Comparison of ENCODE assay signal across 8 mouse cellular contexts in the genomic region with DNA sequence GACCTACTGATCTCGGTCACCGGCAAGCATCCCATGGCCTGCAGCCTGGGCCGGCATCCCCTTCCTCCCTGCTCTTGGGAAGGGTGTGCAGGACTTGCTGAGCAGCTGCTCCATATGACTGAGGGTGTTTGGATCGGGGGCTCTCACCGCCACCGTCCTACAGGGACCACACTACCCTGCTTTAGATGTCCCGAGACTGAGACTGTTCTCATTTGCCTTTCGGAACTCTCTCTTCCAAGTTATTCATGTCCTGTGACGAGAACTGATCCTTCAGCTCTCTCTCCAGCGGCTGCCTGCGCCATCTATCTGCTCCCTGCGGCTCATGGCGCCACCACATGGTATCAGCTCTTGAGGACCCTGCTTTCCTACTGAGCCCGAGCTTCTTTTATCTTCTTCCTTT. TPM values are rescaled to one million over a fixed set of nuclear protein-coding genes. Genes with fewer than 3 reads are reported as not detected.
DNase-seq lines count a peak whose midpoint lies in the region; ATAC-seq and TF ChIP-seq lines count a peak whose summit lies in the region.

No protein-coding gene starts in this region.

- intact Hi-C loops in gastrocnemius, adult 2 months (cut with DNase I) = loop anchor here (2.0 to 5.0 kb wide), 4 partner anchors 75 to 760 kb away; a partner anchor contains a TSS

- H3K4me2 ChIP-seq in hindbrain, embryonic 14.5 days (replicated peaks) = peak overlapping the region; percentile 37
- H3K4me2 ChIP-seq in lung, embryonic 16.5 days (ENCODE audit: low read depth, low read length) = peak overlapping the region; percentile 46

- H3K36me3 ChIP-seq in hindbrain, embryonic 14.5 days (replicated peaks; ENCODE audit: control insufficient read depth, insufficient read depth) = no peaks in the 10 kb centered on the region
- no peaks in the 10 kb centered on the region for H3K36me3 ChIP-seq in lung, embryonic 16.5 days (ENCODE audit: control insufficient read depth, insufficient read depth, low read length)

- ATAC-seq in hindbrain, embryonic 14.5 days (ENCODE audit: low FRiP score) = no peak
- peak; percentile 89 for ATAC-seq in lung, embryonic 16.5 days (ENCODE audit: low read depth)
- ATAC-seq in inflammation-experienced regulatory T-cells, adult 6 months = no peak

- peaks cover 5% of the 10 kb centered on the region; the same call in 1 of the 2 replicates for H3K27me3 ChIP-seq in hindbrain, embryonic 14.5 days (ENCODE audit: control insufficient read depth, insufficient read depth, low read length)
- H3K27me3 ChIP-seq in lung, embryonic 16.5 days (ENCODE audit: control insufficient read depth, insufficient read depth, low read depth, low read length) = no peaks in the 10 kb centered on the region

- H3K4me3 ChIP-seq in gastrocnemius, adult 2 months = peak overlapping the region; percentile 66
- H3K4me3 ChIP-seq in hindbrain, embryonic 14.5 days (replicated peaks; ENCODE audit: low read length) = 0 out of 2 replicates have a peak overlapping the region, but pooled peaks have one; percentile 0
- peak overlapping the region; percentile 24; the same call in 1 of the 2 replicates for H3K4me3 ChIP-seq in lung, embryonic 16.5 days (ENCODE audit: low read length)

- TF ChIP-seq CTCF in gastrocnemius, adult 2 months (IDR thresholded peaks at IDR 0.05) = peak; percentile 88

- peak; percentile 44 to 52 for DNase-seq in adrenal gland, adult 18-20 months (ENCODE audit: low spot score in 2 of 2)
- DNase-seq in cerebellum, postnatal 36 days = peak; percentile 42 to 43
- peak; percentile 86 for DNase-seq in gastrocnemius, adult 2 months
- peak; percentile 71 for DNase-seq in hindbrain, embryonic 14.5 days (ENCODE audit: low spot score)
- DNase-seq in layer of hippocampus, postnatal 14 days (ENCODE audit: low spot score in 2 of 2) = peak; percentile 54 to 81
- peak; percentile 73 for DNase-seq in right cerebral cortex, postnatal 14 days

- H3K27ac ChIP-seq in gastrocnemius, adult 2 months = peak overlapping the region; percentile 76
- H3K27ac ChIP-seq in hindbrain, embryonic 14.5 days = no peak overlapping the region
- H3K27ac ChIP-seq in lung, embryonic 16.5 days (ENCODE audit: low read length) = no peak overlapping the region

- H3K4me1 ChIP-seq in hindbrain, embryonic 14.5 days (replicated peaks; ENCODE audit: control insufficient read depth, insufficient read depth, low read length) = peaks cover 5% of the 10 kb centered on the region; the same call in 1 of the 2 replicates
- H3K4me1 ChIP-seq in lung, embryonic 16.5 days (replicated peaks; ENCODE audit: control insufficient read depth, insufficient read depth, low read length) = 0 out of 2 replicates have a peak, but pooled peaks cover 2% of the 10 kb centered on the region

- H3K9me3 ChIP-seq in hindbrain, embryonic 14.5 days (ENCODE audit: control insufficient read depth, low read length) = no peaks in the 10 kb centered on the region
- no peaks in the 10 kb centered on the region for H3K9me3 ChIP-seq in lung, embryonic 16.5 days (ENCODE audit: control insufficient read depth, low read length)

- no peak overlapping the region for H3K9ac ChIP-seq in hindbrain, embryonic 14.5 days
- peak overlapping the region; percentile 56 for H3K9ac ChIP-seq in lung, embryonic 16.5 days (ENCODE audit: low read length)

- 16% methylated on average over 14 of the region's 14 CpGs for WGBS in hindbrain, embryonic 14.5 days
- WGBS in lung, embryonic 16.5 days = 10% methylated on average over 14 of the region's 14 CpGs

RNA-seq across cellular contexts. Expression of a gene that starts 33.0 kb away (rescaled TPM):
- total RNA-seq in adrenal gland, adult 18-20 months (2021) = 10 to 100 TPM in 1 of 2 experiments, 1 to 10 TPM in 1; 7.3 to 13.7 TPM
- 10 to 100 TPM; 34.3 to 42.6 TPM for total RNA-seq in gastrocnemius, adult 2 months (2021)
- polyA plus RNA-seq in hindbrain, embryonic 14.5 days (2014; fragmentation: Nextera tagmentation; extraction: Ambion mirVana) = 73.7 and 76.7 TPM in 2 replicates
- total RNA-seq in layer of hippocampus, postnatal 14 days (2021) = 10 to 100 TPM; 49.3 to 58.6 TPM
- 0.38 and 1.2 TPM in 2 replicates for polyA plus RNA-seq in lung, embryonic 16.5 days (2015; fragmentation: Nextera tagmentation; extraction: Ambion mirVana)
- polyA plus RNA-seq in inflammation-experienced regulatory T-cells, adult 6 months (2017; shearing (Covaris generic)) = under 1 TPM in 1 of 3 experiments, not detected in 2; 0.27 TPM

Comparison
In these comparisons a context has a peak if more than half of its experiments do, and no peak if none do; other contexts are left out.
1. H3K4me3 ChIP-seq: peak in every context shown above with its lines; median percentile 66 in gastrocnemius, adult 2 months; 24 in lung, embryonic 16.5 days; 0 in hindbrain, embryonic 14.5 days.